Mouse (Mus musculus): Measurements from ENCODE around the gene Timm22.

- TF ChIP-seq POLR2A (IDR thresholded peaks at IDR 0.05; ENCODE audit: insufficient read depth, low read depth, low read length) (no peak), CTCF (IDR thresholded peaks at IDR 0.05) (no peak)
Measured at GRCm38 (mm10) chr11:76363178-76363577, 43.6 kb upstream of the Timm22 start.
